Mouse (Mus musculus) Patski (cell line): ENCODE measurements around the gene Nup107. TPM values are rescaled to one million over a fixed set of nuclear protein-coding genes. Genes with fewer than 3 reads are reported as not detected.

Source experiments
- ATAC-seq: fragments of 100-300 bp; one replicate; pipeline ENCODE4 v1.8.0; 2021
- CTCF ChIA-PET: fragments of 350-600 bp; sonication (Branson Sonifier 250); formaldehyde crosslinking; loops from one replicate; lab custom pipeline; 2022; ENCODE audit warnings: inconsistent platforms; lab: Charles Lee
- POLR2A ChIA-PET: fragments of 350-600 bp; sonication (Branson Sonifier 250); formaldehyde crosslinking; loops from one replicate; lab custom pipeline; 2022; ENCODE audit warnings: antibody characterized with exemption, inconsistent platforms; lab: Charles Lee
- DNase-seq: peaks from one replicate; pipeline ENCODE4 v3.0.0-alpha.2; 2011; ENCODE audit warnings: low read depth, low spot score
- H3K27me3 ChIP-seq: fragments of 371-371 bp; one replicate; pipeline ENCODE4 v1.5.1; 2021
- CTCF ChIP-seq: fragments of 100-300 bp; IDR thresholded peaks from one replicate; pipeline ENCODE4 v1.5.1; 2021
- in situ Hi-C: fragments of 300-500 bp; cut with MboI; formaldehyde crosslinking; loops from 3 replicates; pipeline ENCODE4 v1.11.1; 2018; ENCODE audit warnings: low pct_unique_long_range_greater_than_20kb, mixed read lengths
- polyA plus RNA-seq: library from polyadenylated mRNA; unstranded; gene quantifications from one replicate; pipeline ENCODE4 v1.2.3, GENCODE M21; 2021

The Nup107 gene
- polyA plus RNA-seq, 1 experiment from 2014 or later = 22.6 TPM

DNA sequence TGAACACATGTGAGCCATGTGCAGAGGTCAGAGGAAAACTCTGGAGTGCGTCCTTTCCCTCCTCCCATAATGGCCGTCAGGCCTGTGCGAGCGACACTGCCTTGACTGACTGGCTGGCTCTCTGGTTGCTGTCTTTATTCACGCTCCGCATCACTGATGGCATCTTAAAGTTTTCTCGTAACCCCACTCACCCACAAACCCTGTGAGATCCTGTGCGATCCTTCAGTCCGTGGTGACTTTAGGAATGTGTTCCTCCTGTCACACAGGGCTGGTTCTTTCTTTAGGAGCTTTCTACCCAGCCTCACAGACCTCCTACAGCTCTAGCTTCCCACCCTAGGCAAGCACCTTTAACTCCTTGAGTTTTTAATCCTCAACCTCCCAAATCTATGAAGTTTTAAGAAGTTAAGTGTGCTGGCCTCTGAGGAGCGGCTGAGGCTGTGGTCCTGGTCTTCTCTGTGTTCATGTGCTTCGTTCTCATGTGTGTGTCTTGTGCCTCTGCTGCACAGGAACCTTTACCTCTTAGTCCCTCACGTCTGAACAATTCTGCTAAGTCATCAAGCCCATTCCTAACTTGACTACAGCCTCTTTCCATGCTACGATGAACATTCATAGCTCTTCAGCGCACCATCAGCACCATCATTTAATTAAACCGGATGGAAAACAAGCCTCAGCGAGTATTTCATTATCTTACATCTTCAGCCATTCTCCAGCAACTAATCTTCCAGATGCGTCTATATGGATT is 20.0 kb downstream of the Nup107 start:
- ATAC-seq (peak; percentile 54), DNase-seq (no peak)
- CTCF ChIA-PET = interaction anchor here (0.8 kb wide), 1 partner anchor 9 kb away, joined by 3 read pairs; no protein-coding TSS in a partner anchor
- H3K27me3 ChIP-seq = no peaks in the 10 kb centered on the region
- POLR2A ChIA-PET = interaction anchor here (1.2 kb wide), 1 partner anchor 18 kb away, joined by 4 read pairs; no protein-coding TSS in a partner anchor
- no peak for TF ChIP-seq CTCF
- in situ Hi-C loops = no loop called here

DNA sequence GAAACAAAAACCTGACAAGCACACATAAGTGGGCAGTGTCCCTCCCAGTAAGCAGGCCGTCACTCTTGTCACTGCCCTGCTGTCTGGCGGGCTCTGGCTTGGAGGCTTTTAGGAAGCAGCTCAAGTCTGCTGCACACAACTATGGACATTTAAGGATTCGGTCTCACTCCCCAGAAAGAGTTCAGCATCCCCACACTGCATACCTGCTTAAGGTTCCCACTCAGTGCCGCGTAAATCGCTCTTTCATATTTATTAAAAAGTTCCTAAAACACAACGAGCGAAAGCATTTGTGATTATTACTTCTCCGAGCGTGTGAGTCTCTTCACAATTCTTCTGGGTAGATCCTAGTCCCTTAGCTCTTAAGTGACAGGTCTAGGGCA is 21.4 kb downstream of the Nup107 start:
- H3K27me3 ChIP-seq = no peaks in the 10 kb centered on the region
- ChIA-PET POLR2A (no interaction called here), CTCF (no interaction called here)
- in situ Hi-C loops = no loop called here
- ATAC-seq (no peak), DNase-seq (no peak)
- TF ChIP-seq CTCF = no peak

DNA sequence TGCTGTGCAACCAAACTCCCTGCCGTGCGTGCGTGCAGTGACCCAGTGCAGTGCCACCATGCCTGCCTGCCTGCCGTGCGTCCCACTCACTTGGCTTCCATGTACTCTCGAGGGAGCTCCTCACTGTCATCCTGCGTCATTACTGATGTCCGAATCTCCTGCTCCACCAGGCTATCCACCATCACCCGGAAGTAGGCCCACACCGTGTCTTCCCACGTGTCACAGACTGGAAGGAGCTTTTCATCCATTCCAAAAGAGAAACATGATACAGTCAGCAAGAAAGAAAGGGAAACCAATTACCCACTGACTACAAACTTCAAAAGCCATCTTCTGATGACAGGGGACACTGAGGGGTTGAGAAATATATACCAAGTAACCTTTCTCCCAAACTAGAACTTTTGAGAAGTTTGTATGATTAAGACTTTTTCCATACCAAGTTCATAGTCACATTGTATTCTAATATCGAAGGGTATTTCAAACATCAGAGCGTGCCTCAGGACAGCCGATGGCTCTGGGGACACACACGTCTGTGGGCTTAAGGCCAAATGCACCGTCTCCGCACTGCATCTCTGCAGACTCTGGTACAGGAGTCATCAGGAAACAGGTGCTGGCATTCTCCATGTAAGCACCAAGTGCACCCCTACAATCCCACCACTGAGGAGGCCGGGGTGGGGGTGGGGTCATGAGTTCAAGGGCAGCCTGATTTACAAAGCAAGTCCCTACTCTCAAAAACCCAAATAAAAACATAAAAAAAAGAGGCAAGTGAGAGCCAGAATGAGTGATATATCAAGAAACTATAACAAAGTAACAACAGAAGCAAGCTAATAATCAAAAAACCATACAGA is 22.0 kb downstream of the Nup107 start:
- POLR2A ChIA-PET = interaction anchor here (1.3 kb wide), 1 partner anchor 27 kb away, joined by 3 read pairs; no protein-coding TSS in a partner anchor
- TF ChIP-seq CTCF = no peak
- no peaks in the 10 kb centered on the region for H3K27me3 ChIP-seq
- in situ Hi-C loops = no loop called here
- DNase-seq (no peak), ATAC-seq (no peak)
- CTCF ChIA-PET = no interaction called here

DNA sequence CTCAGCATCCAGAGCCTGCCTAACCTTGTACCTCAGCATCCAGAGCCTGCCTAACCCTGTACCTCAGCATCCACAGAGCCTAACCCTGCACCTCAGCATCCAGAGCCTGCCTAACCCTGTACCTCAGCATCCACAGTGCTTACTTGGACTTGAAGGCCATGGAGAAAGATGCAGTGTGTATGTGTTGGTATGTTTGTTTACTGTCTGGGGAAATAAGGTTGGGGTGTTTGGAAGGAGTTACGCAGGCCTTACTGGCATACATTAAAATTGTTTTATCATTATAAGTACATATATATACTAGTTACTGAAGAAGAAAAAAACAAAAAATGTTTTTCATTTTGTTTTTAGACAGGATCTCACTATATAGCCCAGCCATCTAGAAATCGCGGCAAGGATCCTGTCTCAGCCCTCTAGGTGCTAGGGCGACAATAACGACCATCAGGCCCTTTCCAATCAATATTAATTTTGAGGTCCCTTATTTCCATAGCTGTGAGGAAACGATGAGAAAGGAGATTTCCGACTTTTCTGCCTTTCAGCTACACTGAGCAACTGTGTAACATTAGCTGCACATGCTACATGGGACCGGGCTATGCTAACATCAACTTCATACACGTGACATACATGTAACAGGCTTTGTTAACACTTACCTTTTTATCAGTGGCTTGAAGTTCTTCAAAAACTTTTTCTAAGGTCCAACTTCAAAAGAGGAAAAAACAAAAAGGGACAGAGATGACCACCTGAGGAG is 22.8 kb downstream of the Nup107 start:
- in situ Hi-C loops = no loop called here
- CTCF ChIA-PET = no interaction called here

DNA sequence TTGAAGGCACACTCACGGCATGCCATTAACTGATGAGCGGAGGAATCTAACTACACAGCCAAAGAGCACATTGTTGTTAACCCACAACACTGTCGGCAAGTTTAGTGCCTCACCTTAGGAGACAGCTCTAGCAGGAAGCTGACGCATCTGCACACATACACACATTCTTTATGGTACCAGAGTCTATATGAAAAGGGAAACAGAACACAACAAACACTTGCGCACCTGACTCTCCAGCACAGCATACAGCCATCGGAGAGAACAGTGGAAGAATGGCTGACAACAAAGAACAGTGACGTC is 24.4 kb downstream of the Nup107 start:
- in situ Hi-C loops = no loop called here
- ChIA-PET CTCF (no interaction called here), POLR2A (no interaction called here)
- no peak for DNase-seq
- H3K27me3 ChIP-seq = no peaks in the 10 kb centered on the region
- no peak for TF ChIP-seq CTCF
- no peak for ATAC-seq

More for the DNA sequence above, 22.8 kb downstream of the Nup107 start:
- H3K27me3 ChIP-seq = no peaks in the 10 kb centered on the region
- ATAC-seq (no peak), DNase-seq (no peak)
- TF ChIP-seq CTCF = no peak
- POLR2A ChIA-PET = interaction anchor here (1.3 kb wide), 1 partner anchor 26 kb away, joined by 3 read pairs; no protein-coding TSS in a partner anchor

DNA sequence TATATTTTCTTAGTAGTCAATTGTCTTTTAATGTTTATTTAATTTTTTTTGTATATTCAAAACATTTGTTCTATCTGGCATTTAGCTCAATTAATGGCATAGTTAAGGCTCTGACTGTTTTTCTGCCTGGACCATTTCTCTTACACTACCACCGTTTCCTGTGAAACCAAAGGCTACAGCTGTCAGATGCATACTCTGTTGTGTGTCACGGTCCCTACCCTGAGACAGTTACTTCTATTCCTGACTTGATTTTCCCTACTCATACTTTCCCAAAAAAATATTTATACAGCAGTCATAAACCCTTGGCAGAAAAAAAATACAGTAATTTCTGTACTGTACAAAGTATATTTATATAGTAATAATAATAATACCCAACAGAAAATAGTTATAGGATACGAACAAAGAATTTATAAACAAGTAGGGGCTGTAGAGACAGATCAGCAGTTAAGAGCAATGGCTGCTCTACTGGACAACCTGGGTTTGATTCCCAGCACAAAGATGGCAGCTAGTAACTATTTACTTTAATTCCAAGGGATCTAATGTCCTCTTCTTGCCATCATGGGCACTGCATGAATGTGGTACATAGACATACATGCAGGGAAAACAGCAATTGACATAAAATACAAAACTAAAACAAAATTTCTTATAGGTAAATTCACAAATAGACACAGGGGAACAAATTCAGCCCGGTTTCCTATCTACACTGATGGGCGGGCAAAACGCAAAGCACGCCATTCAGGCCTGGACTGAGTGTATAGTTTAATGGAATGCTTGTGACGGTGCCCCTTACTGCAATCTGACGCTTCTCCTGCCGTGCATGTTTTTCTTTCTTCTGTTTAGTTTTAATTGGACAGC is 25.0 kb downstream of the Nup107 start:
- H3K27me3 ChIP-seq = no peaks in the 10 kb centered on the region
- in situ Hi-C loops = no loop called here

DNA sequence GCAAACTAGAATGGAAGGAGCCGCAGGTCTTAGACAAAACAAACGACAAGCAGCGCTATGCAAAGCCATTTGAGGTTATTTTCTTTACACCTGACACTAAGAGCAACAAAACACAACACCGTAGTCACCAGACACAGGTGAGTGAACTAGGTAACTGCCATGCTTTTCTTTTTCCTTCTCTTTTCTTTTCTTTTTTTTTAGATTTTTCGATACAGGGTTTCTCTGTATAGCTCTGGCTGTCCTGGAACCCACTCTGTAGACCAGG is 25.7 kb downstream of the Nup107 start:
- H3K27me3 ChIP-seq = no peaks in the 10 kb centered on the region
- no peak for ATAC-seq
- DNase-seq = no peak
- CTCF ChIA-PET = no interaction called here
- POLR2A ChIA-PET = no interaction called here
- TF ChIP-seq CTCF = no peak
- in situ Hi-C loops = no loop called here

More for the DNA sequence above, 25.0 kb downstream of the Nup107 start:
- CTCF ChIA-PET = no interaction called here
- TF ChIP-seq CTCF = no peak
- ATAC-seq (no peak), DNase-seq (no peak)
- POLR2A ChIA-PET = no interaction called here

DNA sequence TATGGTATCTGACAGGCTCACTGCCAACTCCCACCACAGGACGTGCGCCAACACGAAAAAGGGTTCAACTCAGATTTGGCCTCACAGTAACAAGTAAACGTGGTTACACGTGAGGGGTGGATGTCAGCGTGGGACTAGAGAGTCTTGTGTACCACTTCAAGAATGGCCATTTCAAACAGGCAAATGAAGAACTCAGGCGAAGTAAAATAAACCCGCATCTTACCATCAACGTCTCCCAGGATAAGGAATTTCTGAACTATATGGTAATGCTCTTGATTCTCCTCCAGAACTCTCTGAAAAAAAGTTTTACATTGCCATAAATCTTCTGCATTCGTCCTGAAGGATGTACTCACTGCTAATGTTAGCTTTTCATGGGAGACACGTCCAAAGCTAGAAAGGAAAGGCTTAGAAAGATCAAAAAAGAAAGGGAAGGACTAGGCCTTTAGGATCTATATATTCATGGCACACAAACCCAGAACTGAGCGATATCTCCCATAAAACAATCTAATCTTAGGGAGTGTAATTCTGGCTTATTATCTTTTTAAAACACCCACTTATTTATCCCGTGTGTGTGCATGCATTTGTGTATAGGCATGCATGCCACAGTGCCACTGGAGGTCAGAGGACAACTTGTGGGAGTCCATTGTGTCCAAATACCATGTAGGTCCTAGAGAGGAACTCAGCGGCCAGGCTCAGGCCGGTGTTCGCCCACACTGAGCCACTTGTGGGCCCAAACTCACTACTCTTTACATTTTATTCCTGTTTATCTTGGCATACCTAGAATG is 26.2 kb downstream of the Nup107 start:
- ChIA-PET CTCF (no interaction called here), POLR2A (no interaction called here)
- ATAC-seq (no peak), DNase-seq (no peak)
- TF ChIP-seq CTCF = no peak
- H3K27me3 ChIP-seq = no peaks in the 10 kb centered on the region
- in situ Hi-C loops = no loop called here

DNA sequence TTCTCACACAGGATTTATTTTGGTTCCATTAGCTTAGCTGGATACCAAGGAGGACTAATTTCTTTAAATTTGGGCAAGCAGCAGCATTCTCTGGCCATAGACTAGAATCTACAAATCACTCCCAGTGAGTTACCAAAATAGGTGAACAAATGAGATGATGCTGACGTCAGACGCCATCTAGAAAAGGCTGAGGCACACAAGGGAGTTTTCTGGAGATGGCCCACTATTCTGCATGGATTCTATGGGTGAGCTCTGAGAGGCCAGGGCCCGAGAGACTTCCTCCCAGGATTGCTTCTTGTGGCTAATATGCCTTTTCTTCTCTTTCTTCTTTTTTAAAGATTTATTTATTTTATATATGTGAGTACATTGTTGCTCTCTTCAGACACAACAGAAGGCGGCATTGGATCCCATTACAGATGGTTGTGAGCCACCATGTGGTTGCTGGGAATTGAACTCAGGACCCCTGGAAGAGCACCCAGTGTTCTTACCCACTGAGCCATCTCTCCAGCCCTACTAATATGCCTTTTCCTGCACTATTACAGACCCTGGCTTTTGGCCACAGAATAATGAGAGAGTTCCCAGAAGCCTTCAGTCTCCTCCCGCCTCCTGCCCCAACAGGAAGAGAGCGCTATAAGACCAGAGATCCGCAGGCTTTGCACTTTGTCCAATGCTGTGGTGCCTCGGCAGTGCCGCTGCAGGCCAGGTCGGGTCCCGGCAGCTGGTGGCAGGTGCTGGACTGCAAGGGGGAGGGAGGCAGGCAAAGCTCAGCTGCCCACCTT is 27.2 kb downstream of the Nup107 start:
- in situ Hi-C loops = no loop called here
- no peak for DNase-seq
- no peak for TF ChIP-seq CTCF
- no peak for ATAC-seq
- CTCF ChIA-PET = no interaction called here
- no peaks in the 10 kb centered on the region for H3K27me3 ChIP-seq
- POLR2A ChIA-PET = no interaction called here
